Mouse (Mus musculus) olfactory bulb, adult 2 months (tissue): ENCODE data around the gene Ggn.

Experiments
- CTCF ChIP-seq: fragments of 200-500 bp; IDR thresholded peaks from 2 replicates; pipeline ENCODE4 v1.5.1; 2012; ENCODE audit warnings: low read depth, mild to moderate bottlenecking, low read length, moderate library complexity; ENCODE audit not compliant: insufficient read depth
- POLR2A ChIP-seq: fragments of 200-500 bp; IDR thresholded peaks from 2 replicates; pipeline ENCODE4 v1.6.1; 2012; ENCODE audit warnings: mild to moderate bottlenecking, low read depth, low read length, moderate library complexity; ENCODE audit not compliant: insufficient read depth

GRCm38 (mm10) chr7:29124970-29125369 is 45.0 kb upstream of the Ggn start, which contains the start of gene Ryr1:
- TF ChIP-seq CTCF (no peak), POLR2A (no peak)
